Mouse (Mus musculus) monocyte, adult 2 months (primary cell): ENCODE results near the gene Fbxl17.

ENCODE experiments used
- DNase-seq, 2 experiments: peaks; one replicate each; pipeline ENCODE4 v3.0.0; 2022; ENCODE audit warnings: low spot score in 2 of 2, low read depth in 1 of 2

The Fbxl17 gene

GRCm38 (mm10) chr17:63342440-63342839 is 157.4 kb downstream of the Fbxl17 start:
- DNase-seq, result no peak

- DNase-seq, result no peak
These were observed 158.6 kb downstream of the Fbxl17 start for GRCm38 (mm10) chr17:63341203-63341602.

GRCm38 (mm10) chr17:63328888-63329287 is 170.9 kb downstream of the Fbxl17 start:
- no peak for DNase-seq

DNA sequence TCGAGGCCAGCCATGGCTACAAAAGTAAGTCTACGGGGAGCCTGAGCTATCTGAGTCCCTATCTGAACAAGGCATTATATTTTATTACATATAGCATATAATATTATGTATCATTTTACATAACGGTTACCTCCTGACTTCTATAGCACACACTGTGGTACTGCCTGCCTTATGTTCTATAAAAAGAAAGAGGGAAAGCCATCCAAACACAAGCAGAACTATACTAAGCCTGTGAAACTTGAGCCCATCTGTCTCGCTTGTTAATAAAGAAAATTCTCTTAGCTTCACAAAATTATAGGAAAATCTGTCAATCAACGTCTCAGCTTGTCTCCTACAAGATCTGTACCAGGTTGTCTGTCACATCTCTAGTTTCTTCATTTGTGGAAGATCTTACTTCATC is 173.6 kb downstream of the Fbxl17 start:
- DNase-seq, result no peak

DNA sequence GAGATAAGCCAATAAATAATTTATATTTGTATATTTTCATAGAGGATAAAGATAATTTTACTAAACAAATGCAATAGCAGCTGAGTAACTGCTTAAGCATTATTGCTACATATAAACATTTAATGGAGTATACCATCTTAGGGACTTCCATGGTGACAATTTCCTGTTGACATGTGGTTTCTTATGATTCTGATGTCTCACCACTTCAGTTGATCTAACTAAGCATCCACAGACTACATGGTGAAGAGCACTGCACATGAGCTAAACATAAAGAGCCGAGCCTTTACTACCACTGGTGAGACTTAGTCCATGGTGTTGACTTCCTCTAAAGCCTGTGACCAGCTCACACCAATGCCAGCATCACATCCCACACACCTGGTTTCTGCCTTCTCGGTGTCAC is 175.1 kb downstream of the Fbxl17 start:
- DNase-seq, result no peak

- DNase-seq, result peak in 1 of 2 experiments; percentile 37
These were observed 175.8 kb downstream of the Fbxl17 start for GRCm38 (mm10) chr17:63324039-63324438.

DNA sequence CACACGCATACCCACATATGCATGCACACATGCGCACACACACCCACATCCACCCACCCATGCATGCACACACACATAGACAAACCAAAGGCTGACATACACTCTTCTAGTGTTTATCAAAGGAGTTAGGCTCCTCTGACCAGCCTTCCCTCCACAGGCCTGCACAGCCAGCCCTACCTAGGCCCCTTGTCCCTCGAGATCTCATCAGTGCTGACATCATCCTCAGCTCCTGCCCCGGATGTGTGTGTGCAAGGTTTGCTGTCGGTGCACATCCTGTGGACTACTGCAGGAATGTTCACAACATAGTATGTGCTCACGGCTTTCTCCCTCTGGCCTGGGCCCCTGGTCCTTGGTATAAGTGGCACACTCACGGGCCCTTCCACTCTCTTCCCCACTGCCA is 177.0 kb downstream of the Fbxl17 start:
- DNase-seq, result no peak

- no peak for DNase-seq
These were observed 178.5 kb downstream of the Fbxl17 start for GRCm38 (mm10) chr17:63321290-63321689.

- DNase-seq, result no peak
These were observed 182.3 kb downstream of the Fbxl17 start for GRCm38 (mm10) chr17:63317518-63317917.

- DNase-seq, result no peak
These were observed 184.0 kb downstream of the Fbxl17 start for GRCm38 (mm10) chr17:63315646-63316480.

DNA sequence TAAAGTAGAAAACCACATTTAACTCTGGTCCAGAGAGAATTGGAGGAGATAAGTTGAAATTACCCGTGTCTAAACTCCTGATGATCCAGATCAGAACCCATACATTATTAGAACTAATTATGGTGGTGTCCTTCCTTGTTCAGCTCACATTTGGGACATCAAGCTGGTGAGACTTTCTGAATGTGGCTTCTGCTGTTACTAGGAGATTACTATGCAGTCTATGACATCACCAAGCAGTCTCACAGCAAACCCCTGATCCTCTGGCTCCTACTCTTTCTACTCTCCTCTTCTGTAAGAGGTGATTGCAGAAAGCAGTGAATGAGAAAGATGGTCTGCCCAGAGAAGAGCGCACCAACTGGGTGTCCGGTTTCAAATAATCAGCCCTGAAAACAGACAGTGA is 187.0 kb downstream of the Fbxl17 start:
- no peak for DNase-seq

DNA sequence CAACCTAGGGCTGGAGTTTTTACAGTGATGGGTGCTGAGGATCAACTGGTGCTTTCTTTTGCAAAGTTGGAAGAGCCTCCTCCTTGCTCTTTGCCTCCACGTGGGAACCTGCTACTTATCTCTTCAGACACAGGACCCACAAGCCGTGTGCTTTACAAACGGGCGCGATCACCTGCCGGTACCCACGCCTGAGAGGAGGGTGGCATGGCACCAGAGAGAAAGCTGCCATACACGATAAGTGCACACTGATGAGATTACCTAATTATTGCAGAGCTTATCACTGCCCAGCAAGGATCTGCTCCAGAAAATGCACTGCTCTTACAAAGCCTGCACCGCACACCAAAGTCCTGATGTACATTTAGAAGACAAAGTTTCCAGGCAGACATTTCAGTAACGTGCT is 187.5 kb downstream of the Fbxl17 start:
- no peak for DNase-seq

DNA sequence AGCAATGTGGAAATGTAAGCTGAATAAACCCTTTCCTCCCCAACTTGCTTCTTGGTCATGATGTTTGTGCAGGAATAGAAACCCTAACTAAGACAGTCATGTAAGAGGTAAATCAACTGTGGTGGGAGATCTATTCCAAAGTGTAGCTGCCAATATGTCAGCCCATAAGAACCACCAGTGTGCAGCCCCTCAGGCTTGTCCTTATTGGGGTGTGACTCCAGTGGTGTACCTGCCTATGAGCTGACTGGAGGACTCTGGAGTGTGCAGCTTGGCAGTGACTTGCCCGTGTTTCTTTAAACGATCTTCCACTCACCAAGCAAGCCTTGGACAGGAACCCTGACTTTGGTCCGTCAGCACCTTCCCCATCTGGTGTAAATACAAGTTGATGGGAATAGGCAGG is 188.2 kb downstream of the Fbxl17 start:
- DNase-seq, result no peak

- no peak for DNase-seq
These were observed 189.8 kb downstream of the Fbxl17 start for GRCm38 (mm10) chr17:63310021-63310420.

GRCm38 (mm10) chr17:63303862-63304261 is 196.0 kb downstream of the Fbxl17 start:
- DNase-seq, result no peak

DNA sequence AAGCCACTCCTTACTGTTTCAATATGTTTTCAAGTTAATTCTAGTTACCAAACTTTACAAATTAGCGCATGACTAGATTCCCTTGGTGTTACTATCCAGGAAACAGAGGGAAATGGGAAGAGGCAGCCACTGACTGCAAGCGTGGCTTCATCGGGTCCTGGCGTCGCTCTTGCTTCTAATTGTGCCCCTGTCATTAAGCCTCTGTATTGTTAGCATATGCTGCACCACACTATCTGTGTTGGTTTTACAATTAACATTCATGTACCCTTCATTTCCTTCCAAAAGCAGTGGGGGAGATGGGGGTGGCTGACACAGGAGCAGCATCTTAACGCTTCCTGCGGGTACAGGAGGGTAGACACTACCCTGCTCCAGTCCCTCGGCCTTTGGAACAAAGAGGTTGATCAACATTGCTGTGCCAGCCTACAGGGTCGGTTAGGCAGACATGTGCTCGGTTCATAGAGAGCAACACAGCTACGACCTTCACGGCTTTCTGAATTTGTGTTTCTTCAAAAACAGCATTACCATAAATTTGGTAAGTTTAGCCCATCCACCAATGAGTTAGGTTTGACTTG is 197.9 kb downstream of the Fbxl17 start:
- DNase-seq, result no peak

DNA sequence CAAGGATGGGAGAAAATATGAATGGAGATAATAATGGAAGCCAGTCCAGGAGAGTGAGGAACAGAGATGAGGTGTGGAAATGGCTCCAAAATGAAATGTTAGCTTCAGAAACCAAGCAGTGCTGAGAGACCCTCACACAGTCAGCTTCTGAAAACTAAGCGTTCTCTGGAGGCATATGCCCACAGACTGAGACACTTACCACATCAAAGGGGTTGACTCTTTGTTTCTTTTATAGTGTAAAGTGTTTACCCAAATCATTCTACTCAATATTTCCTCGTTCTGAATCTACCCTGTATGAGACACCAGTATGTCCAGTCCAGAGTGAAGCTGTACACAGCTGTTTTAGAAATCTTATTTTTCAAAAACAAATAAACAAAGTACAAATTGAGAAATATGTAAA is 204.3 kb downstream of the Fbxl17 start:
- DNase-seq, result no peak

GRCm38 (mm10) chr17:63294961-63295360 is 204.9 kb downstream of the Fbxl17 start:
- no peak for DNase-seq

DNA sequence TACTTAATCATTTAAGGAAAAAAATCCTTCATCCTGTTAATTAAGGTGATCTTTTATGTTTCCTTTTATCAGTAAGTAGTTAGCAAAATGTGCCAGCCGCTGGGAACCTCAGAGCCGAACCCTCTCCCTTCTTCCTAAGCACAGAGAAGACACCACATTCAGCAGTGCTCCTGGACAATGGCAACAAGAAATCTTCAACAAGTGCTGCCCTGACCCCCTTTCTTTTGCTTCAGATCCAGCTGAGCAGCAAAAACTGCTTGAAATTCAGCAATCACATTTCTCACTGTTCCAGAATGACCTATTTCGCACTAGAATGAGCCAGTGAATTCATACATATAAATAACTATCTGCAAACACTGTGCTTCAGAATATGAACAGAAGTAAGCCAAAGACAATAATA is 205.8 kb downstream of the Fbxl17 start:
- DNase-seq, result no peak

- DNase-seq, result no peak
These were observed 210.4 kb downstream of the Fbxl17 start for GRCm38 (mm10) chr17:63289317-63289913.

- DNase-seq, result no peak
These were observed 211.0 kb downstream of the Fbxl17 start for GRCm38 (mm10) chr17:63288850-63289249.

GRCm38 (mm10) chr17:63287413-63287812 is 212.4 kb downstream of the Fbxl17 start:
- no peak for DNase-seq
